Mouse (Mus musculus): ENCODE data around the gene Peli1. TPM values are rescaled to one million over a fixed set of nuclear protein-coding genes. Genes with fewer than 3 reads are reported as not detected.
A peak's percentile ranks its signal among the peaks of the same experiment; 100 is the strongest.

Gene Peli1
- polyA plus RNA-seq, 1 experiment from 2014 or later, result 27.2 TPM

DNA sequence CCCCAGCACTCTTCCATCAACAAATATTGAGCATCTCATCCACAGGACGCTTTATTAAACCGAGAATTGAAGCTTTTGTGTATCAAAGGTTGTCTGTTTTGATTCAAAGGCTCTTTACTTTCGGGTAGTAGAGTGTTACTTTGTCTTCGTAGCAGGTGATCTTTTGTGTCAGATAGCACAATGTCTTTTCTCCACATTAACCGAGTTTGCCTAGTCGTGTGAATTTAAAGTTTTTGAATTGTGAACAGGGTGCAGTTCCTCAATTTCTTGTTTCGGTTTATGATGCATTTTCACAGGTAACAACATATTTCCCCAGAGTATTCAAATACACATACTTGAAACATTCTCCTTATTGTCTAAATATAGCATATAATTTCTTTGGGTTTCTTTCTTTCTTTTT lies 1.5 kb downstream of the Peli1 start:
- Histone ChIP-seq H3K4me2 (ENCODE audit: low read length) (peak overlapping the region; percentile 82), H3K27ac (replicated peaks in 1 of 2; ENCODE audit: control insufficient read depth in 1 of 2, insufficient read depth in 1 of 2, low read depth in 2 of 2, low read length in 2 of 2) (no peak overlapping the region), H3K4me3 (ENCODE audit: control insufficient read depth in 1 of 2, insufficient read depth in 1 of 2, low read depth in 1 of 2, low read length in 2 of 2) (peak overlapping the region; percentile 3 to 96; a peak in 3 of 4 replicates), H3K27me3 (ENCODE audit: control insufficient read depth, insufficient read depth, low read length) (no peaks in the 10 kb centered on the region), H3K36me3 (ENCODE audit: control insufficient read depth, insufficient read depth, low read length) (no peaks in the 10 kb centered on the region), H3K4me1 (ENCODE audit: control insufficient read depth in 2 of 2, insufficient read depth in 2 of 2, low read length in 2 of 2) (peaks cover 0 to 14% of the 10 kb centered on the region in 2 experiments; a peak in 3 of 4 replicates), H3K9ac (ENCODE audit: low read length) (peak overlapping the region; percentile 98), H3K9me3 (ENCODE audit: control insufficient read depth, low read length) (no peaks in the 10 kb centered on the region)
- no peak for ATAC-seq (ENCODE audit: insufficient number of reproducible peaks, insufficient read depth, low FRiP score, low read depth)
- WGBS, result 19% methylated on average over 7 of the region's 7 CpGs

DNA sequence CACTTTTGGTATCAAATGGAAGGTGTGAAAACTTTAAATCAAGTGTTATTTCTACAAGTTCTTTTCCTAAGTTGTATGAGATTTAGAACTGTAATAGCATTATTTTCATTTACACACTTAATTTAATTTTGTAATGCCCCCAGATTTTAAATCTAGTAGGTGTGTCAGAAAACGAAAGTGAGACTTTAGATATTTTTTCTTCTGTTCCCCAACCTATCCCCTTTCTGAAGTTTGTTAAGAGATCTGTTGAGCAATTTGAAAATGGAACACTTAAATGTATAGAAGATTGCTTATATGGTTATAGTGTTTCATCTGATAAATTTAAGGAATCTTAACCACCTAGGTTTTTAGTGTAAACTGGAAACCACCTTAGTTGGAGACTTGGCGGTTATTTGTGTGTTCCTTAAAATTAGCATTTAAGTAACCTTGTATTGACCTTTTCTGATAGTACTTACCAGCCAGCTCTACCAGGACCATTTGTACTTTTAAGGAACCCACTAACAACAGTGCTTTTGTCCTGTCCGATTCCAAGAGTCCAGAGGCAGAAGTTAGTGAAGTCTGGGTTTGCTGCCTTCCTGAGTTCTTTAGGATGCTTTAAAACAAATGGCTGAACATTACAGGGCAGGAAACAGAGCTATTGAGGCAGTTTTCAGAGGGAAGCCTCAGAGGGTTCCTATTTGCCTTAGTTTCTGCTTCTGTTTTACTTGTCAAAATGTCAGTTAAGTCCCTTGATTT lies 2.2 kb downstream of the Peli1 start:
- no peaks in the 10 kb centered on the region for H3K36me3 ChIP-seq (ENCODE audit: control insufficient read depth, insufficient read depth, low read length)
- H3K27ac ChIP-seq (replicated peaks in 1 of 2; ENCODE audit: control insufficient read depth in 1 of 2, insufficient read depth in 1 of 2, low read depth in 2 of 2, low read length in 2 of 2), result 0 out of 4 replicates have a peak overlapping the region, but pooled peaks of 1 of the 2 experiments have one; percentile 20
- no peaks in the 10 kb centered on the region for H3K9me3 ChIP-seq (ENCODE audit: control insufficient read depth, low read length)
- H3K27me3 ChIP-seq (ENCODE audit: control insufficient read depth, insufficient read depth, low read length), result no peaks in the 10 kb centered on the region
- H3K4me2 ChIP-seq (ENCODE audit: low read length), result peak overlapping the region; percentile 45
- H3K4me3 ChIP-seq (ENCODE audit: control insufficient read depth in 1 of 2, insufficient read depth in 1 of 2, low read depth in 1 of 2, low read length in 2 of 2), result peak overlapping the region in 1 of 2 experiments; percentile 13; a peak in 1 of 4 replicates
- H3K4me1 ChIP-seq (ENCODE audit: control insufficient read depth in 2 of 2, insufficient read depth in 2 of 2, low read length in 2 of 2), result peaks cover 0 to 14% of the 10 kb centered on the region in 2 experiments; a peak in 3 of 4 replicates
- no peak for ATAC-seq (ENCODE audit: insufficient number of reproducible peaks, insufficient read depth, low FRiP score, low read depth)
- 38% methylated on average over 3 of the region's 3 CpGs for WGBS
- 0 out of 2 replicates have a peak overlapping the region, but pooled peaks have one; percentile 12 for H3K9ac ChIP-seq (ENCODE audit: low read length)

DNA sequence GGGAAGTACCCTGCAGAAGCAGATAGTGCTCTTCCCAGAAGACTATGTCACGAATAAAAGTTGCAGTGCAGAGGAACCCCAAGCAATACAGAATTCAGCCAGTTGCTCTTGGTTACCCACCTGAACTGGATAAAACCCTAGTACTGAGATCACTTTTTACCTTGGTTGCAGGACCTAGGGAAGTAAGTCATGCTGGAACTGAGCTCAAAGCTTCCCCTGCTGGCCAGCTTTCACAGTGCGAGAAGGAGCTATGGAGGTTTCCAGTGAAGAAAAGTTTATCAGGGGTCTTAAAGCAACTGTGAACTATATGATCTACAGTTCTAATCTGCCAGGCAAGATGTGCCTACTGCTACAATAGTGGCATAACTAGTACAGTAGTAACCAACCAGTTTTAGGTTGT lies 5.5 kb downstream of the Peli1 start:
- ATAC-seq (ENCODE audit: insufficient number of reproducible peaks, insufficient read depth, low FRiP score, low read depth), result no peak
- H3K4me3 ChIP-seq (ENCODE audit: control insufficient read depth in 1 of 2, insufficient read depth in 1 of 2, low read depth in 1 of 2, low read length in 2 of 2), result no peak overlapping the region
- WGBS, result 90% methylated on average over 2 of the region's 2 CpGs
- H3K4me1 ChIP-seq (ENCODE audit: control insufficient read depth in 2 of 2, insufficient read depth in 2 of 2, low read length in 2 of 2), result peaks cover 0 to 14% of the 10 kb centered on the region in 2 experiments; a peak in 3 of 4 replicates
- no peak overlapping the region for H3K4me2 ChIP-seq (ENCODE audit: low read length)
- no peaks in the 10 kb centered on the region for H3K9me3 ChIP-seq (ENCODE audit: control insufficient read depth, low read length)
- no peak overlapping the region for H3K9ac ChIP-seq (ENCODE audit: low read length)
- no peaks in the 10 kb centered on the region for H3K27me3 ChIP-seq (ENCODE audit: control insufficient read depth, insufficient read depth, low read length)
- no peak overlapping the region for H3K27ac ChIP-seq (replicated peaks in 1 of 2; ENCODE audit: control insufficient read depth in 1 of 2, insufficient read depth in 1 of 2, low read depth in 2 of 2, low read length in 2 of 2)
- no peaks in the 10 kb centered on the region for H3K36me3 ChIP-seq (ENCODE audit: control insufficient read depth, insufficient read depth, low read length)

DNA sequence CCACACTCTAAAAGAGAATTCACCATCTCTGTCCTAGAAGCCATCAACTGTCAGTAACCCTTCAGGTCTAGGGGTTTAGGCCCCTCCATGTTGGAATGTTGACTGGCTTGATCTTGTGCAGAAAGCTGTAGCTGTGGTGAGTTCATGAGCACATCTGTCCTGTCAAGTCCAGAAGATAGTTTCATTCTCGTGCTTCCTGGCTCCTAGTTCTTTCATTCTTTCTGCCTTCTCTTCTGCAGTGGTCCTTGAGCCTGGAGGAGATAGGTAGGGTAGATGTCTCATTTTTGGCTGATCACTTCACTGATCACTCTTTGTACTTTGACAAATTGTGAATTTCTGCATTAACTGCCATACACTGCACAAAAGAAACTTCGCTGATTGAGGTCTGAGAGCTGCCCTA lies 7.4 kb downstream of the Peli1 start:
- Histone ChIP-seq H3K36me3 (ENCODE audit: control insufficient read depth, insufficient read depth, low read length) (no peaks in the 10 kb centered on the region), H3K9ac (ENCODE audit: low read length) (no peak overlapping the region), H3K4me1 (ENCODE audit: control insufficient read depth in 2 of 2, insufficient read depth in 2 of 2, low read length in 2 of 2) (peaks cover 0 to 9% of the 10 kb centered on the region in 2 experiments; a peak in 3 of 4 replicates), H3K27me3 (ENCODE audit: control insufficient read depth, insufficient read depth, low read length) (no peaks in the 10 kb centered on the region), H3K27ac (replicated peaks in 1 of 2; ENCODE audit: control insufficient read depth in 1 of 2, insufficient read depth in 1 of 2, low read depth in 2 of 2, low read length in 2 of 2) (no peak overlapping the region), H3K9me3 (ENCODE audit: control insufficient read depth, low read length) (no peaks in the 10 kb centered on the region), H3K4me2 (ENCODE audit: low read length) (no peak overlapping the region), H3K4me3 (ENCODE audit: control insufficient read depth in 1 of 2, insufficient read depth in 1 of 2, low read depth in 1 of 2, low read length in 2 of 2) (no peak overlapping the region)
- ATAC-seq (ENCODE audit: insufficient number of reproducible peaks, insufficient read depth, low FRiP score, low read depth), result no peak
- 65% methylated on average over 2 of the region's 2 CpGs for WGBS

DNA sequence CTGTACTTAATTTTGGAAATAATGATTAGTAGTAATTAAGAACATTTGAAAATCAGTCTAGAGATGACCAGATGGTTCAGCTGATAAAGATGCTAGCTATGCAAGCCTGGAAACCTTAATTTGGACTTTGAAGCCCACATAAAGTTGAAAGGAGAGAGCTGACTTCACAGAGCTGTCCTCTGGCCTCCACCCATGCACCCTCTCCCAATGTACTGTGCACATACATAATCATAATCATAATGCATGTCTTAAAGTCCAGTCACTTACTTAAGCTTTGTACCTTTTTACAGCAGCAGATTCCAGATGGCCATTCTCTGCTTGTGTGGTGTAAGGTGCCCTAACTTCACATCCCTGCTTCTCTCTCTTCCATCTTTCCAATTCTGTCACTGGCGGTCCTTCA lies 9.6 kb downstream of the Peli1 start:
- no peaks in the 10 kb centered on the region for H3K36me3 ChIP-seq (ENCODE audit: control insufficient read depth, insufficient read depth, low read length)
- no peak overlapping the region for H3K4me2 ChIP-seq (ENCODE audit: low read length)
- H3K9ac ChIP-seq (ENCODE audit: low read length), result no peak overlapping the region
- no peaks in the 10 kb centered on the region for H3K27me3 ChIP-seq (ENCODE audit: control insufficient read depth, insufficient read depth, low read length)
- ATAC-seq (ENCODE audit: insufficient number of reproducible peaks, insufficient read depth, low FRiP score, low read depth), result no peak
- WGBS, result 97% methylated on average over 1 of the region's 1 CpGs
- no peak overlapping the region for H3K27ac ChIP-seq (replicated peaks in 1 of 2; ENCODE audit: control insufficient read depth in 1 of 2, insufficient read depth in 1 of 2, low read depth in 2 of 2, low read length in 2 of 2)
- H3K4me1 ChIP-seq (ENCODE audit: control insufficient read depth in 2 of 2, insufficient read depth in 2 of 2, low read length in 2 of 2), result peaks cover 0 to 13% of the 10 kb centered on the region in 2 experiments; a peak in 1 of 4 replicates
- H3K9me3 ChIP-seq (ENCODE audit: control insufficient read depth, low read length), result no peaks in the 10 kb centered on the region
- no peak overlapping the region for H3K4me3 ChIP-seq (ENCODE audit: control insufficient read depth in 1 of 2, insufficient read depth in 1 of 2, low read depth in 1 of 2, low read length in 2 of 2)

DNA sequence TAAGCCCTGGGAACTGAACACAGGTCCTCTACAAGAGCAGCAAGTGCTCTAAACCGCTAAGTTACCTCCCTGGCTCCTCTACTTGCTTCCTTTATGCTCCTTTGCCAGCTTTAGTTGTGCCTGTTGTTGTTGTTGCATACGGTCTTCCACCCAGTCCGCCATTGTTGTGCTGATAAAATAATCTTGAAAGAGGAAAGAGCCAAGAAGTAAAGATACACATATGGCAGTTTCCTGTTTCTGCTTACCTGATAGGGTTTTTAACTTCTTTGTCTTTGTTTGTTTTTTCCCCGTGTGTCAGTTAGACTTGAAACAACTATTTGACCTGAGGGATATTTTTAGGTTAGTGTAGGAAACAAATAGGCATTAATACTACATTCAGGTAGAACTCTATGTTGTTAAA lies 10.2 kb downstream of the Peli1 start:
- H3K4me3 ChIP-seq (ENCODE audit: control insufficient read depth in 1 of 2, insufficient read depth in 1 of 2, low read depth in 1 of 2, low read length in 2 of 2), result no peak overlapping the region
- H3K4me1 ChIP-seq (ENCODE audit: control insufficient read depth in 2 of 2, insufficient read depth in 2 of 2, low read length in 2 of 2), result peaks cover 0 to 13% of the 10 kb centered on the region in 2 experiments; a peak in 1 of 4 replicates
- H3K27ac ChIP-seq (replicated peaks in 1 of 2; ENCODE audit: control insufficient read depth in 1 of 2, insufficient read depth in 1 of 2, low read depth in 2 of 2, low read length in 2 of 2), result no peak overlapping the region
- no peak overlapping the region for H3K4me2 ChIP-seq (ENCODE audit: low read length)
- ATAC-seq (ENCODE audit: insufficient number of reproducible peaks, insufficient read depth, low FRiP score, low read depth), result no peak
- no peak overlapping the region for H3K9ac ChIP-seq (ENCODE audit: low read length)
- H3K9me3 ChIP-seq (ENCODE audit: control insufficient read depth, low read length), result no peaks in the 10 kb centered on the region
- WGBS, result 72% methylated on average over 4 of the region's 4 CpGs
- H3K27me3 ChIP-seq (ENCODE audit: control insufficient read depth, insufficient read depth, low read length), result no peaks in the 10 kb centered on the region
- no peaks in the 10 kb centered on the region for H3K36me3 ChIP-seq (ENCODE audit: control insufficient read depth, insufficient read depth, low read length)

DNA sequence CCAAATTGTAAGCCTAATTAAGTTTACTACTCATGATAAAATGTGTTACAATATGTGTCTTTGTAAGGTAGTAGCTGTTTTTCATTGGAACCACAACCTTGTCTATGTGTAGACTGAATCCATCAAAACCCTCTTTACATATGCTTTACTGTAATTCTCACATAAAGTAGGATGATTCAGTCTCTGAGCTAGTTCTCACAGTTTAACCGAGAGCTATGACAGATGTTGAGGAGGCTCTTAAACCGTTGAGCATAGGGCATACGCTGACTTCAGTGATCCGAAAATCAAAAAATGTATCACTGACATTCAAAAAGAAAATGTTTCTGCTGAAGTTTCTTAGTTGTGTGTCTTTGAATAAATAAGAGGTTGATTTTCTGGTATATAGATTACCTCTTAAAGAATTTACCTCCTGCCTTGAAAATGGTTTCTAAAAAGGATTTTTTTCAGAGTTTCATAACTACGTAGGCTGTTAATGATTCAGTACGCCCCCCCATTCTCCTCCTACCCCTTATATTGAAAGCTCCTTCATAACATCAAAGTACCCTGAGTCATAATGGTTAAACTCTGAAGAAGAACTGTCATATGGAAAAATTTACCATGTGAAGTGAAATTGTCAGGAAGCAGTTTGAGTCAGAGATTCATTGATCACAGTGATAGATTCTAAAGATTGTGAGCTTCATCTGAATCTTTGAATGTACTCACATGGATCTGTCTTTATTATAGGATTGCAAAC lies 11.3 kb downstream of the Peli1 start:
- Histone ChIP-seq H3K36me3 (ENCODE audit: control insufficient read depth, insufficient read depth, low read length) (peaks cover 7% of the 10 kb centered on the region), H3K27me3 (ENCODE audit: control insufficient read depth, insufficient read depth, low read length) (no peaks in the 10 kb centered on the region), H3K9ac (ENCODE audit: low read length) (no peak overlapping the region), H3K27ac (replicated peaks in 1 of 2; ENCODE audit: control insufficient read depth in 1 of 2, insufficient read depth in 1 of 2, low read depth in 2 of 2, low read length in 2 of 2) (no peak overlapping the region), H3K4me3 (ENCODE audit: control insufficient read depth in 1 of 2, insufficient read depth in 1 of 2, low read depth in 1 of 2, low read length in 2 of 2) (no peak overlapping the region), H3K4me2 (ENCODE audit: low read length) (no peak overlapping the region), H3K9me3 (ENCODE audit: control insufficient read depth, low read length) (no peaks in the 10 kb centered on the region), H3K4me1 (ENCODE audit: control insufficient read depth in 2 of 2, insufficient read depth in 2 of 2, low read length in 2 of 2) (peaks cover 0 to 13% of the 10 kb centered on the region in 2 experiments; a peak in 1 of 4 replicates)
- 90% methylated on average over 6 of the region's 6 CpGs for WGBS
- no peak for ATAC-seq (ENCODE audit: insufficient number of reproducible peaks, insufficient read depth, low FRiP score, low read depth)

All from heart, embryonic 14.5 days (tissue).